Mouse (Mus musculus) fat pad, adult 2 months (tissue): ENCODE data around the gene Exoc3l4.

Experiments used
- DNase-seq: peaks from one replicate; pipeline ENCODE4 v3.0.0-alpha.2; 2011; ENCODE audit warnings: low read depth, low spot score; ENCODE audit errors: extremely low read depth

The Exoc3l4 gene

DNA sequence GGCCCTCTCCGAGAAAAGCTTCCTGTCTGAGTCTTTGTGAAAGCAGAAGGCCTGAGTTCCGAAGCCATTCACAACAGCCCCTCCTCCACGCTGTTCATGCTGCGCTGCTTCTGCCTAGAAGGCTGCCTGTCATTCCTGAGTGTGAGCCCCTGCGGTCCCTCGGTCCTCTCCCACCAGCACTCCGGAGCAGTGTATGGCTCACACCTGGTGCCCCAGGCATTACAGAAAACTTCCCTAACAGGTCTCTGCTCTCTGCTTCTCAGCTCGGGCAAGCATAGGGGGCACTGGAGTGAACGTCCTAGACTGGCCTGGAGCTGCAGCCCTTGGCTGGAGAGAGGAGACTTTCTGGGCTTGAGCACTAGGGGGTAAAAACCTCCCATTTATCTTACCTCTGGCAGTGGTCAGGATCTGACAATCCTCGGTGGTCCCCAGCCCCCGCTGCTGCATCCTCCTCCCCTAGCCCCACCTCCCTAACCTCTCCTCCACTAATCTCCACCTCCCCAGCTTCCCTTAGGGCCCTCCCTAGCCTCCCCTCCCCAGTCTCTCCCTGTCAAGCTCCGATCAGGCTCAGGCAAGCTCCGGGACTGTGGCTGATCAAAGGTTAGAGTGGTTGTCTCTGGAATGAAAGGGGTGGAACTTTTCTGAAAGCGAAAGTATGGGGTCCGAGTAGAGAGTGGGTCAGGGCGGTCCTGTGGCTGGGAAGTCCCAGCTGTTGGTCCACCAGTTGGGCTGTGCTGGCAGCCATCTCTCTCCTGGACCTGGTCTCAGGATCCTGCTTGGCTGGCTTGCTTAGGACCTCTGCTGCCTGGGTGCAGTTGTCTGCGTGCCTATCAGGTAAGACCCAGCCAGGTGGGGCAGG is at the start of gene Exoc3l4:
Exoc3l4 (plus strand) TSS at position 97 of the 859 bp plus-strand sequence.
- no peak for DNase-seq

DNA sequence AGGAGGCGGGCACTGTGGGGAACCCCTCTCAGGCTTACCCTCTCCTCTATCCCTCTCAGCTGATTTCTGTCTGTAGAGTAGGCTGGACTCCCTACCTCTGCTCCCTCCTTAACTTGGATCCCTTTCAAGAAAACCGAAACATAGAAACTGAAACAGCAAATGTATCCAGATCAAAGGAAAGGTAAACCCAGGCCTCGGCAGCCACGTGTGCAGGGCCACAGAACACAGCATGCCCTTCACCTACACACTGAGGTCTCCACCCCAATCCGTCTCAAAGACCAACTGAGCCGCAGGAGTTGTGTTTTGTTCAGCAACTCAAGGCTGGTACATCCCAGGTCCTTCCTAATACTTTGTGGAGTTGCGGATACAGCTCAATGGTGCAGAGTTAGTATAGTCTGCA is 49.8 kb upstream of the Exoc3l4 start:
- DNase-seq: no peak

DNA sequence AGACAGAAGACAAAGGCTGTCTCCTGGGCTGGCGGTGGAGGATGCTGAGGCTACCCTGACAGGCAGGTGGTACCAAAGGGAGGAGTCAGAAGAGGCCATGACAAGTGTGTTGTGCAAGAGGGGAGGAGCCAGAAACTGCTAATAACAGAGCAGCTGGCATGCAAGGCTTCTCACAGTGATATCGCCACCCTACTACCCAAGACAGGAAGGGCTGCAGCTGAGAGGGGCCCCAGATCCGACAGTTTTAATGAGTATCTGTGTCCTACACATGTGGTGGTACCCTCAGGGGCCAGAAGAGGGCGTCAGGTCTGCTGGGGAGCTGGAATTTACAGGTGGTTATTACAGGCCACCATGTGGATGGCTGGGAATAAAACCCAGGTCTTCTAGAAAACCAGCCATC is 46.6 kb upstream of the Exoc3l4 start:
- DNase-seq: no peak

DNA sequence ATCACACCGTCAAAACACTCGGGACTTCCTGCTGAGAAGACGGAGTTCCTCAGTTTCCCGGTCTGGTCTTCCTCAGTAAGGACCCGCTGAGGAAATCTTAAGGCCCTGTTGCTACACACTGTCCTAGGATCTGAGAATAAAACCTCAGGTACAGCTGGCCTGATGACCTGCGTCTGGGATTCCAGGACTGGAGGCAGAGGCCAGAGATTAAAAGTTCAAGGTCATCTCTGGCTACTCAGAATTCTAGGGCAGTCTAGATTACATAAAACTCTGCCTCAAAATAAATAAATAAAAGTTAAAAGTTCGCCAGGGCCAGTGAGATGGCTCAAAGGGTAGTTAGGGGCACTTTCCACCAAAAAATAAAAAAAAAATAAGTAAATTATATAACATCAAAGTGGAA is 44.9 kb upstream of the Exoc3l4 start:
- no peak for DNase-seq

DNA sequence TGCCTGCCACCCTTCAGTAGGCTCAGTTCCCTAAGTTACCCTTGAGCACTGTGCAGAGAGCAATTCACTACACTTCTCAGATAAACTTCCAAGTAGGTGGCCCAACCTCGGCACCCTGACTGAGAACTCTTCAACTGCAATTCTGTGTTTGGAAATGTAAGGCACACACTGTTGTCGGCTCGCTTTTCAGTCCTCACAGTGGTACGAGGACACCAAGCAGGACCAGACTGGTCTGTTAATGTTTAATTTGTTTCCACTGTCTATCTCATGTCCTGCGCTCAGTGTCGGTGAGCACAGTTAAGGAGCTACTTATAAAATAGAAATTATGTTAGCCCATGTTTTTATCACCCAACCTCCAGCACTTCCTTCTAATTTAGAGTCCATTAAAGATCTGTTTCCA is 43.4 kb upstream of the Exoc3l4 start:
- no peak for DNase-seq

DNA sequence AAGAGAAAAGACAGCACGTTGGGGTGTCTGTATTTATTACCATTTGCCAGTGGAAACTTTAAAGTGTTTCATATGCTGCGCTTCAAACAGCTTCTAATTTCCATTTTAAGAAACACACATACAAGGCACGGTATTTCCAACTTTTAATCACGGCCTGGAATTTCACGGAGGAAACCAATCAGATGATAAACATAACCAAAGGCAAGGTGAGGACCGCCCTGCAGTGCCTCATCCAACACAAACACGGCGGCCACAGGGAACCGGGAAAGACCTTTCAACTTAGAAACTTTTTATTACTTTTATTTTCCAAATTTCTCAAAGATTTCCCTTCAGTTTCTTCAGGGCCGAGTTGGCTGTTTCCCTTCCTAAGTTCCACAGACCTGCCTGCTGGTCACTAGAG is 42.1 kb upstream of the Exoc3l4 start:
- no peak for DNase-seq

DNA sequence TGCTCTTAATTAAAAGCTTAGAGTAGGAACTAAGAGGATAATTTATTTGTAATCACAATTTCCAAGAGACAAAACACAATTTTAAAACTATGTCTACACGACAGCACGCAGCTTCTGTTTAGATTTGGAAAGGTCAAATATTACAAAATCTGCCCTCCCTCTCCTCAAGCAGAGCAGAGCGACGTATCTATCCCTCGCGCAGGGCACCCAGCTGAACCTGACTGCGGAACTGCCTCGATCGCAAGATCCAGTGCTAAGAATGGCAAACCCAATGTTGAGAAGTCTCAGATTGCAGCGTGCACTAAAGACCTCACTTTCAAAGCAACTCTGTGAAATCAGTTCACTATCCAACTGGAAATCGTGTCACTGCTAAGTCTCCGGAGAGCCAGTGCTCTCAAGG is 41.3 kb upstream of the Exoc3l4 start:
- DNase-seq: no peak

DNA sequence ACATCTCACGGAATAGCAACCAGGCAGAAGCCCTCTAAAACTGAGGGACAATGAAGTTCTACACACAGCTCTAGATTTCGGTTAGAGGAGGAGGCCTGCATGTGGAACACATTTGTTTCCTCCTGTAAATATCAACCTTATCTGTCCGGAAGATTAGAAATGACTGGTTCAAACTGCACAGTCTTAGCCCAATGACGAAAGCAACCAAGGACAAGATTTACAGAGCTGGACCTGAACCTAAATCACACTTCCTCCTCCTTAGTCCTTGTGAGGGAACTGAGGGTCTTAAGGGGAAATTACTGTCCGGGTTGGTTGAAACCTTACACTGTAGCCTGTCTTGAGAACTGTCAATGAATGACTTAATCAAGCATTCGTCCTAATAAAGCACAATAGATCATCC is 40.8 kb upstream of the Exoc3l4 start:
- DNase-seq: no peak

DNA sequence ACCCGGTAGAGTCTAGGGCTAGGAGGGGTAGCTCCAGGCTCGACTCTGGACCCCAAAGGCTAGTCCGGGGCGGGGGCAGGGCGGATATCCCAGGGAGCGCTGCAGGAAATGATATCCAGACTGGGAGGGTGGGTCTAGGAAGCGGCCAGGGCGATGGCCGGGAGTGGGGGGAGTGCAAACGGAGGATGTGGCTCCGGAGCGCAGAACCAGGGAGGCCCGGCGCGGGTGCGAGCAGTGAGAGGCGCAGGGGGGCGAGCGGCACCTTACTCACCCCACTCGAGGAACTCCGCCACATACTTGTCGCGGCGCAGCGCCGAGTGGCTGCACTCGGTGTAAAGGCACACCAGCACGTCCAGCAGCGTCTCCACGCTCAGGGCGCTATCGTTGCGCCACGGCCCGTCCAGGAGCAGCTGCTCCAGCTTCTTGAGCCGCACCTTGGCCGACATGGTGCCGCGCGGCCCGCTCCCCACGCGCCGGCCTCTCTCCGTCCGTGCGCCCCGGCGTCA is 39.9 kb upstream of the Exoc3l4 start:
- DNase-seq: no peak

DNA sequence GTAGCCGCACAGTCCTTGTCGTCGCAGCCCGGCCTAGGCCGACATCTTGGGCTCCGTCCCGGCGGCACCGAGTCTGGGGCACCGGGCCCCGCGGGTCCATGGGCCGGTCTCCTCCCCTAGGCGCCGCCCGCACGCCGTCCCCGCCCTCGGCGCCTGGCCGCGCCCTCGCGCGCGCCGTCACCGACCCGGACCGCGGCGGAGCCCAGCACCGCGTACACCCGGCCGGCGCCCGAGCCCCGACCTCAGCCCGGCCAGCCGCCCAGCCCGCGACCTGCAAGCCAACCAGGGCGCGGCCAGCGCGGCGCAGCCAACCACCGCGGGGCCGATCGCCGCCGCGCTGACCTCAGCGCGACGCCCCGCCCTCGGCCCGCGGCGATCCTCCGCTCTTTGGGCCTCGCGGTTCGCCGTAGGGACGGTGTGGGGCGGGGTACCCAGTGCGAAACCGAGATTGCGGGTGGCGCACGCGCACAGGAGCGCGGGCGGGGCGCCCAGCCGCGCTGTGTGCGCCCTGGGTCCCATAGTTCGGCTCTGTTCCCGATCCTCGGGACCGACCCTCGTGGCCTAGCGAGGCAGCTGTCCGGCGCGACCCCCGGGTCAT is 39.3 kb upstream of the Exoc3l4 start, which contains the start of gene Cdc42bpb:
Cdc42bpb (minus strand) TSS at position 343 of the 598 bp plus-strand sequence.
- DNase-seq: no peak

DNA sequence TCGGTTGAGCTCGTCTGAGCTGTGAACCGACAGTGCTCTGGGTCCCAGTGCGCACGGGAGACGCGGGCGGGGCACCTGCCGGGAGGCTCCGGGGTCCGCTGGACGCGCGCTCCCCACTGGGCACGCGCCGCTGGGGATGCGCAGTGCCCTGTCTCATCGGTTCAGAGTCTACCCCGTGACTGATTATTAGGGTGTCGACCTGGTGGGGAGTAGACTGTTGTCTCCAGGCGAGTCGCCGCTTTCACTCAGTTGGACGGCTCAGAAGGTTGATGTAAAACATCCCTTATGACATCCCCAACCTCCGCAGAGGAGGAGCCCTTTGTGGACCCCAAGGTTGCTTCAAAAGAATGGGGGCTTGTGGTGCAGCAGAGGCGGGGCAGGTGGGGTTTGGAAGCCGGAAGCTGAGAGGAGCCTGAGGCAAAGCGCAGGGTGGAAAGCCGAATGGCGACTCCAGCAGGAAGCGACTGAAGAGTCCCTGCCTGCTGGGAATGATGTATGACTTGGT is 38.8 kb upstream of the Exoc3l4 start:
- DNase-seq: no peak

DNA sequence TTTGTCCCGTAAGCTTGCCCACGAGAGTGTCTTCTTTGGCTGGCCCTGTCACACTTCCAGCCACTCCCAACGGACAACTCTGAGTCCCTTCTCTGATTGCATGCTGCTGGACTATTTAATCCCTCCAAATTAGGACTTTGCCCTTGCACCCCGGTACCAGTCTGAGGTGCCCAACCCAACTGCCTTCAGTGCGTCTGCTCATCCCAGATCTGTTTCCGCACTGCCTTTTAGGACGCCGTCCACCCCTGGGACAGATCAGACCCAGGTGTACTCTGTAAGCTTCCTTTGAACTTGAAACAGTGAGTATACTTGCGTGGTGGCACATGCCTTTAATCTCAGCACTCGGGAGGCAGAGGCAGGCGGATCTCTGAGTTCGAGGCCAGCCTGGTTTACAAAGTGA is 38.0 kb upstream of the Exoc3l4 start:
- DNase-seq: no peak

DNA sequence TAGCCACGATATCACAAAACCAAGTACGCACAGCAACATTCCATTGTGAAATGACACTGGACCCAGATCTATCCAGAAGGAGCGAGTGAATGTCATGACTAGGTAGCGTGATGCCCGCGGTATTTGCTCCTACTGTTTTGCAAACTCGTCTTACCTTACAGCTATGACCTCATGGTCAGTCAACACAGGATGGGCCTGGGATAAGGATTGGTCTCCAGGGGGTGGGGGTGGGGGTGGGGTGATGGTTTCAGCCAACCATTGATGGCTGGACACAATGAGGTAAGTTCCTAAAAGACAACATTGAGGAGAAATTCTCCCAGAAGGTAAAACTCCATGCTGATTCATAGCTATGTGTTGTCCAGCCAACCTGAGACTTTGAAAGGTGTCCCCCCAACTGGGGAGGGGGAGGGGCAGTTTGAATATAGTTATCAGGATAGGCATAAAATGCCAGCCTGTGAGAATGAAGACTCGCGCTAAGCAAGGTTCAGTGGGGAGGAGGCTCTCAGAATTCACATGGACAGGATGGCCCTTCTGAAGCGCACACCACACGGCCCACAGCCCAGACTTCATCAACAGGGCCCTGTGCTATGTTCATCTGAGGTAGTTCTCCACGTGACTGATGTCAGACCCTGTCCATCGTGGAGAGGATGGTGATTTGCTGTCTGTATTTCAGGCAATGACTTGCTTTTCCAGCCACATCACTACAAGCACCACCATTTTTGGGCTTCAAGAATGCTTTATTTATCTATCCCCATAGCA is 30.8 kb upstream of the Exoc3l4 start:
- DNase-seq: no peak

DNA sequence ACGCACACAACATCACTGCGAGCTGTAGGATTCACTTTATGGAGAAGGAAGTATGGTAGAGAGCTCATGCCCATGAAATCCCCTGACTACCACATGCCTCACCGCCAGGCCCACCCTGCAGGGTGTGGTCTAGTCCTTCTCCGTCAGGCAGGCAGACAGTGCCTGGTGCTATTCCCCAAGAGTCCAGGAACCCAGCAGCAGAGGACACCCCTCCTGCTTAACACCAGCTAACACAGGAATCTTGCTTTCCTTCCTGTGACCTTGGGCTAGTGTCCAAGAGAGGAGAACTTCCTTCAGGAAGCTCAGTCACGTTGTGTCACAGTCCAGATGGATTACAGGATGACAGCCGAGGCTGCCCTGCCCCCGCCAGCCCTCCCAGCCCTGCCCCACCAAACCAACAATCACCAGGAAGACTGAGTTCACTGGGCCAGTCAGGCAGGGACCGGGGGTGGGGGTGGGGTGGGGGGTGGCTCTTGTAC is 30.1 kb upstream of the Exoc3l4 start:
- no peak for DNase-seq

DNA sequence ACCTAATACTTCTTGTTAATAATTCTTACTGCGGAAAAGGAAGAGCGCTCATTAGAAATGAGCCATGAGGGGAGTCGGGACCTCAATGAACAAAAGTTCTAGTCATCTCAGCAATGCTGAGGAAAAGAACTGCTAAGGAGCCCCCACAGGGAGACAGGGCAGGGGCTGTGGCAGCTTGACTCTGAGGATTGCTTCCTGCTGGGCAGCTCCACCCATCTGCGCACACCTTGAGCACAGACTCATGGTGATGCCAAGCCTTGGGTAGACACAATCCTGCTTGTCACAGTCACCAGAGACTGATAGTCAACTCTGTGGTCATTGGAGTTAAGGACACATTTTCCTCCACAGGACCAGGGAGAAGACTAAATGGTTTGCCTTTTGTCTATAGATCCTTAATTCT is 29.7 kb upstream of the Exoc3l4 start:
- no peak for DNase-seq

DNA sequence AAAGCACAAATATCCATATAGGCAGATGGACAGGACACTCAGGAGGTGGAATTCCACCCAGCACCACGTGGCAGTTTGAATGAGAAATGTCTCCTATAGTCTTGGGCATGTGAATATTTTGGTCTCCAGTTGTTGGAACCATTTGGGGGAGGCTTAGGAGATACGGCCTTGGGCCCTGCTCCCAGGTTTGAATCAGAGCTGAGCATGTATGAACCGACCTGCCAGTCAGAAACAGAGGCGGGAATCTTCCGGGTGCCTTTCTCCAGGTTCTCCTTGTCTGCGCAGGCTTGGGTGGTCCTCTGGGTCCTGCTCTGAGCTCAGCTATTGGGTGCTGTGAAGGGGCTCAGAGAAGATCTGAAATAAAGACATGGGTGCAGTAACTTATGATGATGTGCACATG is 22.8 kb upstream of the Exoc3l4 start:
- DNase-seq: no peak

DNA sequence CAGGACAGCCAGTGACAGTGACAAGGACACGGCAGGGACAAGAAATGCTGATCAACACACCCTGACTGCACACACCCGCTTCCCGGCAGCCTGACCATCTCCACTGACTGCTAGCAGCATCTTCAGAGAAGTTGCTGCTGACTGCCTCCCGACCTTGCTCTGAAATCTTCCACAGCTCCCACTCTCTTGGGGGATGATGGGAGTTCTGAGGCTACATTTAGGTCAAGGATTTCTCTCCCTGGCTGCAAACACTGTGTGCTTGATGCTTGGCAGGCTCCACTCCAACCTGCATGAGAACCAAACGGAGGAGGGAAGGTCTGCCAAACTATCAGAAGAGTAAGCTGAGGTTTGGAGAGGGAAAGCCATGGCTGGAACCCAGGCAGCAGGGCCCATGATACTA is 19.8 kb upstream of the Exoc3l4 start:
- DNase-seq: no peak

DNA sequence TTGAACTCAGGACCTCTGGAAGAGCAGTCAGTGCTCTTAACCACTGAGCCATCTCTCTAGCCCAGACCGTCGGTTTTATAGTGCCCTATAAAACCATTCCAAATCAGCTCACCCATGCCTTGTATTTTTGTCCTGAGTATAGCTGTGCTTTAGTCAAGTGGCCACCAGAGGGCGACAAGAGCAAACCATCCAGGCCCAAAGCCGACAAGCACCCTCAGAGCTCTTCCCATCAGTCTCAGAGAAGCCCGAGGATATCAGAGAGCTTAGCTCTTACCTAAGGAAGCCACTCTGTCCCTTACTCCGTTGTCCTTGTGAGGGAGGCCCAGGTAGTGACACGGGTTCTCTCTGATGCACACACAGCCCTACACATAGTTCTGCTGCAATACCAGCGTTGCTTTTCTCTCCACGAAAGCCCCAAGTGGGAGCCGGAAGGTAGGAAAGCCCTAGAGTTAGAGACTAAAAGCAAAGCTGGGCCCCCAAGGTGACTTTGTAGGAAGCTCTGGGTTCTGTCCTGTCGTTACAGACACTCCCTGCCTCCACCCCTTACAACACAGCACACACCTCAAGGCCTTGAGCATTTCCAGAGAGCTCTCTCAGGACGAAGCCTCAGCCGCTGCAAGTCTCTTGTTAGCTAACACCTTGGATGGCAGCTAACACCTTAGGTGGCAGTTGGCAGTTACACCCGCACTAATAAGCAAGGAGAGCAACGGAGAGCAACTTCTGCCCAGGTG is 15.2 kb upstream of the Exoc3l4 start:
- no peak for DNase-seq

DNA sequence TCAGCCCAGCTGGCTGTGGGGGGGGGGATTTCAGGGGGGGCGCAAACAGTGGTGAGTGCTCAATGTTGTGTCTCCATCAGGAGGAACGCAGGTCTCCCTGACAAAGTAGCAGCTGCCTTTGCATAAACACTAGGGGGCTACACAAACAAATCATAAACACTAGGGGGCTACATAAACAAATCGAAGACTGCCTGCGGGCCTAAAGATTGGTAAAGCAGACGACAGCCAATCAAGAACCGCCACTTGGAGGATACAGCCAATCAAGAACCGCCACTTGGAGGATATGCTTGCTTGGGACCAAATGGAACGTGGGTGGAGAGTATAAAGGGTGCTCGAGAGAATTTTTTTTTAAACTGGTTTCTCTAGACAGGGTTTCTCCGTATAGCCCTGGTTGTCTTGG is 11.9 kb upstream of the Exoc3l4 start:
- DNase-seq: no peak

DNA sequence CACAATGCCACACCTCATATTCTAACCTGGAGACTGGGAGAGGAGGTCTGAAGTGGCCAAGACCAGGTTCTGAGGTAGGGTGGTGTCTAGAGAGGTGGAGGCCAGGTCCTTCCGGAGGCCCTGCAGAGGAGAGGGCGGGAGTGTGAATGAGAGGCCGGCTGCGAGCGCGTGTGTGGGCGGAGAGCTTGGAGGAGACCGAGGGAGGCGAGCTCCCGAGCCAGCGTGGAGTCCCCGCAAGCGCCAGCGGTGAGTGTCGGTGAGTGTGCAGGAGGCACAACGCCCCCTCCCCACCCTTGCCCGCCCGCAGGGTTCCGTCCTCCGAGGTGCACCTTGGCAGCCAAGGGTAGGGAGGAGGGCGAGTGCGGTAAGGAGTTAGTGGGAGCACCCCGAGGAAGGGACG is 10.2 kb upstream of the Exoc3l4 start, which contains the start of gene Lbhd2:
Lbhd2 (plus strand) TSS at position 188 of the 400 bp plus-strand sequence.
- DNase-seq: no peak

DNA sequence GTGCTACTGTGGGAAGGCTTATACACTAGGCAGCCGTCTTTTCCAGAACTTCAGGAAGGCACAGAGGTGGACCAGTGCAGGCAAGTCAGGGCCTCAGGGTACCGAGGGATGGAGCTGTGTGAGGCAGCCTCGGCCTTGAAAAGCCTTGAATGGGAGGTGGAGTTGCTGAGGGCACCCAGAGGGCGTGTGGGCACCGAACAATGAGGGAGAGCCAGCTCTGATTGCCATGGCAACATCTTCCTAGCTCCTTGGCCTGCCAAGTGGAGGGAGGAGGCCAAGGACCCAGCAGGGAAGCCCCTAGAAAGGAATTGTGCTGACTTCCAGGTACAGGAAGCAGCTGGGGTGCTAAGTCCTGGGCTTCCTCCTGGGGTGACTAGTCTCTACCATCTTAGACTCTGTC is 7.2 kb upstream of the Exoc3l4 start:
- DNase-seq: no peak
